Mouse (Mus musculus): ENCODE measurements around the gene Foxj2.

Foxj2 gene

GRCm38 (mm10) chr6:122813640-122814039, 6.1 kb upstream of the Foxj2 start:
- DNase-seq (ENCODE audit: low spot score in 2 of 2): no peak

- DNase-seq (ENCODE audit: low spot score in 2 of 2): no peak
Observed at GRCm38 (mm10) chr6:122820071-122820798, 521 bp downstream of the Foxj2 start.

GRCm38 (mm10) chr6:122820799-122821650, 1.3 kb downstream of the Foxj2 start:
- no peak for DNase-seq (ENCODE audit: low spot score in 2 of 2)

GRCm38 (mm10) chr6:122821822-122822221, 2.1 kb downstream of the Foxj2 start:
- DNase-seq (ENCODE audit: low spot score in 2 of 2): no peak

GRCm38 (mm10) chr6:122824086-122824485, 4.4 kb downstream of the Foxj2 start:
- no peak for DNase-seq (ENCODE audit: low spot score in 2 of 2)

- DNase-seq (ENCODE audit: low spot score in 2 of 2): no peak
Observed at GRCm38 (mm10) chr6:122825166-122825565, 5.5 kb downstream of the Foxj2 start.

- peak; percentile 89 to 90 for DNase-seq (ENCODE audit: low spot score in 2 of 2)
Observed at GRCm38 (mm10) chr6:122825923-122826742, 6.4 kb downstream of the Foxj2 start.

GRCm38 (mm10) chr6:122828086-122828485, 8.4 kb downstream of the Foxj2 start:
- DNase-seq (ENCODE audit: low spot score in 2 of 2): no peak

GRCm38 (mm10) chr6:122832880-122833279, 13.2 kb downstream of the Foxj2 start:
- no peak for DNase-seq (ENCODE audit: low spot score in 2 of 2)

- DNase-seq (ENCODE audit: low spot score in 2 of 2): no peak
Observed at GRCm38 (mm10) chr6:122834365-122834764, 14.7 kb downstream of the Foxj2 start.

- DNase-seq (ENCODE audit: low spot score in 2 of 2): no peak
Observed at GRCm38 (mm10) chr6:122836974-122837373, 17.3 kb downstream of the Foxj2 start.

GRCm38 (mm10) chr6:122837539-122837938, 17.8 kb downstream of the Foxj2 start:
- DNase-seq (ENCODE audit: low spot score in 2 of 2): no peak

- no peak for DNase-seq (ENCODE audit: low spot score in 2 of 2)
Observed at GRCm38 (mm10) chr6:122843759-122844158, 24.0 kb downstream of the Foxj2 start.

GRCm38 (mm10) chr6:122852696-122853095, 33.0 kb downstream of the Foxj2 start:
- no peak for DNase-seq (ENCODE audit: low spot score in 2 of 2)

- DNase-seq (ENCODE audit: low spot score in 2 of 2): no peak
Observed at GRCm38 (mm10) chr6:122854552-122854951, 34.8 kb downstream of the Foxj2 start.

- no peak for DNase-seq (ENCODE audit: low spot score in 2 of 2)
Observed at GRCm38 (mm10) chr6:122855955-122856354, 36.2 kb downstream of the Foxj2 start, which contains the start of gene C3ar1. TSS of gene C3ar1 (minus strand) at chr6:122856161.

GRCm38 (mm10) chr6:122862434-122862833, 42.7 kb downstream of the Foxj2 start:
- no peak for DNase-seq (ENCODE audit: low spot score in 2 of 2)

GRCm38 (mm10) chr6:122862871-122863270, 43.2 kb downstream of the Foxj2 start:
- DNase-seq (ENCODE audit: low spot score in 2 of 2): no peak

- no peak for DNase-seq (ENCODE audit: low spot score in 2 of 2)
Observed at GRCm38 (mm10) chr6:122867914-122868313, 48.2 kb downstream of the Foxj2 start.

GRCm38 (mm10) chr6:122869846-122870245, 50.1 kb downstream of the Foxj2 start:
- DNase-seq (ENCODE audit: low spot score in 2 of 2): no peak

GRCm38 (mm10) chr6:122872800-122873199, 53.1 kb downstream of the Foxj2 start:
- DNase-seq (ENCODE audit: low spot score in 2 of 2): no peak

All from frontal cortex, postnatal 36 days (tissue).